Mouse (Mus musculus): ENCODE results near the gene Golt1b.
"Not testable (repeated sequence)": the region's sequence is repeated elsewhere in the genome, so short reads cannot be mapped to it uniquely, and the experiment has no call there.

Golt1b gene

DNA sequence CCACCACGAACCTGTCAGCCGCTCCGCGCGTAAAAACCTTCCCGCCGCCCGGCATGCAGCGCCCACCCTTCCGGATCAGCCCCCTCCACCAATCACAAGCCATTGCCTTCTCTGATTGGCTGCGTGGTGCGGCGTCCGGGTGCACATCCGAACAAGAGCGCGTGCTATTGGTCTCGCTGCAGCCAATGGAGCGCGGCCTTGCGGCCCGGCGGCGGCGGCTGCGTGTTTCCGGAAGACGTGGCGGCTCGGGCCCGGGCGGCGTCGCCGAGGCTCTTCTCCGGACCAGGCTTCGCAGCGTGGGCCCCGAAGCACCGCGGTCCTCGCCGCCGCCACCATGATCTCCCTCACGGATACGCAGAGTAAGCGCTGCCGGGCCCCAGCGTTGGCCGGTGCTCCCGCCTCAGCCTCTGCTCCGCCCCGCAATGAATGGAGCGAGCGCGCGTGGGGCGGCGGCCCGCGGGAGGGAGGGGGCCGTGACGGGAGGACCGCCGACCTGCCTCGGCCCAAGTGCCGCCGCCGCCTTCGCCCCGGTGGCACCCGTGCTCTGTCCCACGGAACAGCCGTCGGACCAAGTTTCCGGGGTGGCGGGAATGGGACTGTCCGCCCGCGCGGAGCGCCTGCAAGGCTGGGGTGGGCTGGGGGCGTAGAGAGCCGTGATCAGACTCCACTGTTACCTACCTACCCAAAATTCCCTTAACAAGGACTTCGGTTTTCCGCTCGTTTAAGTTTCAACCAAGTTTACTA lies at the start of gene Golt1b, which contains the start of gene Recql:
Gene Golt1b, plus strand, starts transcription at position 211 of the 744 bp plus-strand sequence.
Gene Recql, minus strand, starts transcription at position 77 of the 744 bp plus-strand sequence.
- DNase-seq, result peak; percentile 96

DNA sequence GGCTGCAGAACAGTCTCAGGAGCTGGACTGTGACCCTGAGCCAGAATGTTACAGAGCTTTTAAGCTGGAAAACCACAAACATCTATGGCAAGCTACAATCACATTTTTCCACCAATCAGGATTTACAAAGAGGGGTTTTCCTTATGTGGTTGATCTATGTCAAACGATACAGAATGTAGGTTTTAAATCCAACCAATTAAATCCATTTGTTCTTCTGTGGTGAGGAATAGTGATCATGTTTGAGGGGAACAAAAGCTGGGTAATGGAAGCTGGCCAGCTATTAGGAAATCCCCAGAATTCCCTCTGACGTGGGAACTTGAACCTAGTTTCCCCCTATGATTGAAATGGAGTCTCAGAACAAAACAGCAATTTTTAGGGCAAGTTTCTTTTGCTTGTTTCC lies 48.1 kb upstream of the Golt1b start:
- DNase-seq, result no peak

DNA sequence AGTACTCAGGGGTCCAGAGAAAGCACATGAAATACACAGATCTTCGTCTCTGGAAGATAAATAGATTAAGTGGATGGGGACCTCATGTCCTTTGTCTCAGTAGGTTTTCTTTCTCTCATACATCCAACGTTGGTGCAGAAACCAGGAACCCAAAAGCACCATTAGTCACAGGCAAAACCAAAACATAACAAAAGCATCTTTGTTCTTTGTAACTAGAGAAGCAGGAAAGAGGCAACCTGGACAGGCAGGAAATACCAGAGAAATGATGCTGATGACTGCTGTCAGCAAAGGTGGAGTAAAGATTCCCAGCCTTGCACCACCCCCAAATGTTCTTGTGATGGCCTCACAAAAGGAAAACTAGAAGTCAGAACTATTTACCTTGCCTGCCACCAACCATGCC lies 47.4 kb upstream of the Golt1b start:
- DNase-seq, result no peak

DNA sequence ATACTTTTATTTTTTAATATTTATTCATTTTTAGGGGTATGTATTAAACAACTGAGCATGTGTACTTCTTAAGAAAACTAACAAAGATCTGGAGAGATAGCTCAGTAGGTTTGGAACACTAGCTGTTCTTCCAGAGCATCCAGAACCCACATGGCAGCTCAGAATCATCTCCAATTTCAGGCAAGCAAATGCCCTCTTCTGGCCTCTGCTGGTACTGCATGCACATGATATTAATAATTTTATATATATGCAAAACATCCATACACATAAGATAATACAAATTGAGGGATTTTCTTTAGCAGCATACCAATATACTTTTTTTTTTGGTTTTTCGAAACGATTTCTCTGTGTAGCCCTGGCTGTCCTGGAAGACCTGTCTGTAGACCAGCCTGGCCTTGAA lies 43.5 kb upstream of the Golt1b start:
- DNase-seq, result no peak

DNA sequence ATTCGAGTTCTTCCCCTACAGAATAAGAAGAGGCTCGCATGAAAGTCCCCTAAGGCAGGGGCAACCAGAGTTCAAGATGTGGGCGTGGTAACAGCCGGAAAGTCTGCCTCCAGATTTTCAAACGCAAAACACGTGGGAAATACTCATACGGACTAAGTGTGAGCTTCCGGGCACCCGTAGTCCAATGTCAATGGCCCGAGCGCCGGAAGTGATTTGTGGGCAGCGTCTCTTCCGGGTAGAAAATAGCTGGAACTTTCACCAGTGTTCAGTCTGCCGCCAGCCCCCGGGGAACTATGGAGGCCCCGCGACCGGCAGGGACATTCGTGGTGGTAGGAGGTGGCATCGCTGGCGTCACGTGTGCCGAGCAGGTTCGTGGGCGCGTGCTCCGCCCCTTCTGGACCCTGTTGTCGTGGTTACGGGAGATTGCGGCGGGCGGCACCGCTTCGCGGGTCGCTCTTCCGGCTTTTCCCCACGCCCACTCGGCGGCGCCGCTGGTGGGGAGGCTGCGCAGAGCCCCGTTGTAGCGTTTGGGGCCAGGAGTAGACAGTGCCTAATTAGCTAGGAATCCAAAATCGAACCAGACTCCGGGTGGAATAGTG lies 41.5 kb upstream of the Golt1b start, which contains the start of gene Pyroxd1:
Gene Pyroxd1, plus strand, starts transcription at position 215 of the 599 bp plus-strand sequence.
- DNase-seq, result peak; percentile 75 to 83

DNA sequence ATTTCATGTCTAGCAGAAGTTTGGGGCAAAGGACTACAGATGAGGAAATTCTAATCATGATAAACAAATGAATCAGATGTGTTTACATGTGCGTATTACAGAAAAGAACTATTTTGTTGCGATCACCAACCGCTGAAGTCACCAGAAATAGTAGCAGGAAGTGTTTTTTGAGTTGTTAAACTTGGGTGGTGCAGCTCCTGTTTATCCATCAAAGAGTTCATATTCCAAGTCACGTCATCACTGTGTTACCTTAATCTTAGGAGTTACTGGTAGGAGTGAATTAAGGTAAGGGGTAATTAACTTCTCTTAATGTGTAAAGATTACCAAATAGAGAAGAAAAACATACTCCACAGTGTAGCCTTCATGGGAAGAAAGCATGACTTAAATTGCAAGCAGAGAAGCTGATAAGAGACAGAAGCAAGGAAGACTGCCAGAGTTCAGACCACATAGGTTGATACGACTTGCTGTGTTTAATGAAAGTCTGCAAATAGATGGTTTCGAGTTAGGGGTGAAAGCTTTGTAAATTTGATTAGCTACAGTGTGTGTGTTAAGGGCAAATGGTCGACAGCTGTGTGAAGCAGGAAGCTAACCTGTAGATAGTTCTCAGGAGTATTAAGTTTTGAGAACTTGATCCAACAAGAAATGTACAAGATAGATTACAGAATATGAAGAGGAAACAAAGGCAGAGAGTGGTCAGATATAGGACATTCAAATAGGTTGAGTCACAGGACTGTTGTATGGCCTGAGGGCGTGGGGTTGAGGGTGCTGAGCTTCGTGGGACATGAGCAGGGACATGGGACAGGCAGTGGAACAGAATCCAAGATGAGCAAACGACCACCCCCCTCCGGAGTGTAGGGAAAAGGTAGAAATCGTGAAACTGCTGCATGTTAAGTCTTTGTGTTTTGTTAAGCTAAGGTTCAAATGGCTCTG lies 40.6 kb upstream of the Golt1b start:
- no peak for DNase-seq

DNA sequence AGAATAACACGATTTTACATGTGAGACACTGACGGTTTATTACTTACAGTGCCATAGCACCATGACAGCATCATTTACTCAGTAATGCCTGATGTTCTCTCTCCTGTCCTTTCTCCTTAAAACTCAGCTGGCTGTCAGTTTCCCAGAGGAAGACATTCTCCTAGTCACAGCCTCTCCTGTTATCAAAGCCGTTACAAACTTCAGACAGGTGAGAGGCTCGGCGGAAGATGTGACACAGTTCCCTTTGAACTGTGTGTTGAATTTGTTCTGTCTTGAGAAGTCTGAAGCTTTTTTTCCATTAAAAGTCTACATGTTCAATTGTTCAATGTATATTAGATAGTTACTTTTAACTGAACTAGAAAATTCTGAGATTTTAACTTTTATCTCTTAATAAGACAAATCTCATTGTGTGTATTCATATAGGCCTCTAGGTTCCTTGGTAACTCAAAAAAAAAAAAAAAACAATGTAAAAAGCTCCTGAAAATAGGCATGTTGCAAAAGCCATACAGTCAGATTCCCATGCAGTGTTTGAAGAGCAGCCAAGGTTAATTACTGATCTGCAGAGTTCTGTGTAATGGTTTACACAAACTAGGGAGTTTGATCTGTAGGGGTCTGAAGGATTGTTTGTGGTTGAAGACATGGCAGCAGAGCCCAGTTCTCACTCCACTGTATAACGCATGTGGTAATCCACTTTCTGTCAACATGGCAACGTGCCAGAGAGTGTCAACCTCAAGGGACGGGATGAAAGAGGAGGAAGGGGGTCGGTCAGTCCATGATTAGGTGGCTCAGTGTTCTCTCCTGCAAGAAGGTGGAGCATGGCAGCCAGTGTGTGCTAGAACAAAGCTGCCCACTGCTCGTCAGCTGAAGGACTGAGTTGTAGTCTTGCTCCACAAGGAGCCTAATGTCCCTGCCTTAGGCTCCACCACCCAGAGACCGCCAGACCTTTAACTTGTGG lies 39.3 kb upstream of the Golt1b start:
- DNase-seq, result no peak

DNA sequence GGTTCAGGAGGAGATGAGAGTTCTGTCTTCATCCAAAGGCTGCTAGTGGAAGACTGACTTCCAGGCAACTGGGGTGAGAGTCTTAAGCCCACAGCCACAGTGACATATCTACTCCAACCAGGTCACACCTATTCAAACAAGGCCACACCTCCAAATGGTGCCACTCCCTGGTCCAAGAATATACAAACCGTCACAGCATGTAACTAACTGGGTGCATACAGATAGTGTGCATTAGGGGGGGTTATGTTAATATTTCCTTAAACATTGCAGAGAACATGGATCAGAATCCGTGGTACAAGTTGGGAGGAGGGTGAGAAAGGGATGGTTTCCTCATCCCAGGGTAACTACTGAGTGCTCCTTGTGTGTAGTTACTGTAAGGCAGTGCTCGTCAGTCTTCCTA lies 34.9 kb upstream of the Golt1b start:
- DNase-seq, result not testable (repeated sequence)

DNA sequence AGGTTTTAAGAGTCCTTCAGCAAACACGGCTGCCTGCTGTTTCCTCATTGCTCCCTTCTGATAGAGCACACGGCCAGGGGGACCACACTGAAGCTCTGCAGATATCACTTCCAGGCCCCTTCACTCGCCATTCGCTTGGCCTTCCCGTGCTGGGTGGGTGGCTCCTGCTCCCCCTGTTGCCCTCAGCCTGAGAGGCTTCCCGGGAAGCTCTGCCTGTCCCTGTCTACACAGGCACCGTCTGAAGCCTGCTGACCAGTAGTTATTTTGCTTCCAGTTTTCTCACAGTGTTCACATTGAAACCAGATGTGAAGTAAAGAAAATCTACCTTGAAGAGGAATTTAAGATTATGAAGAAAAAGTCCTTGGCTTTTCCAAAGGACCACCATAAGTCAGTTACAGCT lies 29.9 kb upstream of the Golt1b start:
- DNase-seq, result no peak

DNA sequence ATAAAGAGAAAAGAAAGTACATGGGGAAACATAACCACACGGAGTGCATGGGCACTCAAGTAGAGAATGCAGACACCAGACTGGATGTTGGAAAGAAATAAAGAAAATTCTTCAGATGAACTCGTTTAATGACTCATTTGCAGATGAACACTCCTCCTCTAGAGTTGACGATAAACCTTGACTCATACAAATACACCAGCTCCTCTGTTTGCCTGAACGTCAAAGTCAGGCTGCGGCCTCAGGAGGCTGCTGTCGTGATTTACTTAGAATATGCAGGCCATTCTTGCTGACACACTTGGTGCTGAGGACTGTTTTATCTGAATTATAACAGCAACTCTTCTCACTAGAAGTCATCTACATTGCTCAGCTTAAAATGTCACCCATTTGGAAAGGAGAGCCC lies 25.0 kb upstream of the Golt1b start:
- DNase-seq, result no peak

DNA sequence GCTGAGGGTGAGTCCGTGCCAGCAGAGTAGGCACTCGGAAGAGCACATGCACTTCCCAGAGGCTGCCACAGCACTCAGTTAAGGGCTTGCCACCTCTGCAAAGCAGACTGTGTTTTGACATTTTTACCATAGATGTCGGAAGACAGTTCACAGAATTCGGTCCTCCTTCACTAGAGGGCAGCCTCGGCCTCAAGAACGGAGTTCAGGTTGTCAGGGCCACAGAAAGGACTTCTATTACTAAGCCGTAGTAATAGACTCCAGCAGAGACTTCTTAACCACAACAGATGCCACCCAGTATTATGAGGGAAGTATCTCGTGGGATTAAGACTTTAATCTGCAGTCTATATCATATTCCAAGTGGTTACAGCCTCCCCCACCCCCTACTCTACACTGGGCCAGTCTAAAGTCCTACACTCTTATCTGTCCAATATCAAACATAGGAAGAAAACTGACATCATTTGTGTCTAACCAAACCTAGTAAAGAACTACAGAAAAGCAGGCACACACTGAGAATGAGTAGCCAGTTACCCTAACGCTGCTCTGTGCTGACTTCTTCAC lies 23.9 kb upstream of the Golt1b start:
- no peak for DNase-seq

DNA sequence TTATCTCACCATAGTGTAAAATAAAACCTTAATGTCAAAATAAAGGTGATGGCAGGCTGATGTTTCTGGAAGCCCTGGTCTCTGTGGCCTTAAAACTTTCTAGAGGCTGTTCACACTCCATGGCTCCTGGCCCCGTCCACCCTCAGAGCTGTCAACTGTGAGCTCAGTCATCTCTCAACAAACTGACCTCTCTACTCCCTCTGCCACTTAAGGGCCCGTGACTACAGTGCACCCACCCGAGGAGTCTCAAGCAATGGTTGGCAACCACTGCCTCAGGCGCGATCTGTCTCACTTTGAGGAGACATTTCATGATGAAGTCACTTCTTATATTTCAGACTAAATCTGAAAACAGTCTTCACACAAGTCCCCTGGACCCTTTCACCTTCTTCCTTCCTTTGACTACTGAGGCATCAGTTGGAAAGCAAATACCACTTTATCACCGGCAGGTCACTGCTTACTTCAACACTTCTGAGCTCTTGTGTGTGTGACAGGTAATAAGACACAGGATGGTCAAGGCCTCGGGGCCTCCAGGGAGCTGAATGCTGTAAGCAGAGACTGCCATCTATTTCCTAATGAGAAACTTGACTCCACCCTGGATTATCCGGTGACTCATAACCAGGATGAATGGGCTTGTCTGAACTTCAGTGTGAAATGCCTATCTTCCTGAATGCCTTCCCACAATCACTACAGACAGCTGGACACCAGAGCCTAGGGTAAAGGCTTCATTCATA lies 21.1 kb upstream of the Golt1b start:
- no peak for DNase-seq

DNA sequence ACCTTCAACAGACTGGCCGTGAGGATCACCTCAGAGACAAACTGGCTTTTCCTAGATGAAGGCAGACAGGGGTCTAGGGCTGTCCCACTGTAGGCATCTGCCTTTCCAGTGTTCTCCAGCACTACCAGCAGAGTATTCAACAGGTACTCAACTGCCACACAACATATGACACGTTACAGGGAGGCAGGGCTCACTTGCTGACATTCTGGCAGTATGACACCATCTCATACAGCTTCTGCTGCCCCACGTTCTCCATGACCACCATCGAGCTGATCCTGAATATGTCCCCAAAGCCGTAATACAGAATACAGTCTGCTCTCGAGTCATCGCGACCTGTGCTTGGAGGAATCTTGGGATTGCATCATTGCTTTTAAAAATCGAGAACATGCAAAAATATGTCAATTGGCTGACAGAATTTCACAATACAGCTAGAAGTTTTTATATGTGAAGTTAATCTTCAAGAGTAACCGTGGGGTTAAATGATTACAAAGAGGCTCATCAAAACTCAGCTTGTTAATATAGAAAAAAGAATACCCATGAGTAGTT lies 20.5 kb upstream of the Golt1b start:
- DNase-seq, result no peak

DNA sequence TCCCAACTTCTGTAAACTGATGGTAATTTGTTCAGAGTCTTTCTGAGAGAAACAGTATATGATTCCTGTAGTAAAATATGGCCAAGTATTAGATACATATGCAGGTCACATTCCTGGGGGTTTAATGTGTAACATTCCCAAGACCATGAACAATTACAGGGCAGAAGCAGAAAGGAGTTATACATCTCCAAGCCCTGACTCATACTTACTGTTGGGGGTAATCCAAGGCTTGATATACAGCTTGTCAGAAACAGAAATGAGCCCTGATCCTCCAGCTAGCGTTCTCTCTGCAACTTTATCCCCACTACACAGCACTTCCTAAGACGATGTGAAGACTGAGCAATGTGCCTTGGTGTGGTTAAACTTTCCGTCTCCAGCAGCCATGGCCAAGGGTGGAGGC lies 19.5 kb upstream of the Golt1b start:
- no peak for DNase-seq

DNA sequence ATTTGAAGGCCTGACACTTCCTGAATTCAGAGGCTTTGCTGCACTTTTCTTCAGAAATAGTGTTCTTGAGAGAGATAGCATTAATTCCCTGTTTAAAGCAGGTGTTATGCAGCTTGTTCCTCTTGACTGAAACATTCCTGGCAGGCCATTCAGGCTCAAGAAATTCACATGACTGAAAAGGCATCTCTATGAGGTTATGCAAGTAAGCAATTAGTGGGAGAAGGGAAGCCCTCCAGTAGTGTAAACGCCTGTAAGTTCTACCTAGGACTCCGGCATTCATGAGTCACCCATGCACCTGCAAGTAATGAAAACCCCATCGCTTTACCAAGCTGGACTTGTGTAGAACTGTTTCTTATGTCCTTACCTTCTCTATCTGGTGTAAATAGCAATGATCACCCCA lies 17.5 kb upstream of the Golt1b start:
- DNase-seq, result no peak

DNA sequence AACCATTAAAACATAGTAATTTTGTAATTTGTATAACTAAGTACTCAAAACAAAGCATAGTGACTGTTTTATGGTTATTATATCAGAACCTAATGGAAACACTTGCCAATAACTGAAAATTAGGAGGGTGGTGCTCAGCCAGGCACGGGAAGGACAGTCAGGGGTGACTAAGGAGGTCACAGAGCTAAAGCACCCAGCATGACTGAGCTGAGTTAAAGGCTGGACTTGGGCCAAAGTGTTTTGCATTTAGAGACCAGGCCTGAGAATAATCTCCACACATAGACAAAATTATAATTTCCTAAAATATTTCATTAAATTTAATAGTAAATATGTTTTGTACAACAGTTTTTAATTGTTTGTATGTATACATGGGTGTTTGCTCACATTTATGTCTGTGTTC lies 9.9 kb upstream of the Golt1b start:
- DNase-seq, result no peak

DNA sequence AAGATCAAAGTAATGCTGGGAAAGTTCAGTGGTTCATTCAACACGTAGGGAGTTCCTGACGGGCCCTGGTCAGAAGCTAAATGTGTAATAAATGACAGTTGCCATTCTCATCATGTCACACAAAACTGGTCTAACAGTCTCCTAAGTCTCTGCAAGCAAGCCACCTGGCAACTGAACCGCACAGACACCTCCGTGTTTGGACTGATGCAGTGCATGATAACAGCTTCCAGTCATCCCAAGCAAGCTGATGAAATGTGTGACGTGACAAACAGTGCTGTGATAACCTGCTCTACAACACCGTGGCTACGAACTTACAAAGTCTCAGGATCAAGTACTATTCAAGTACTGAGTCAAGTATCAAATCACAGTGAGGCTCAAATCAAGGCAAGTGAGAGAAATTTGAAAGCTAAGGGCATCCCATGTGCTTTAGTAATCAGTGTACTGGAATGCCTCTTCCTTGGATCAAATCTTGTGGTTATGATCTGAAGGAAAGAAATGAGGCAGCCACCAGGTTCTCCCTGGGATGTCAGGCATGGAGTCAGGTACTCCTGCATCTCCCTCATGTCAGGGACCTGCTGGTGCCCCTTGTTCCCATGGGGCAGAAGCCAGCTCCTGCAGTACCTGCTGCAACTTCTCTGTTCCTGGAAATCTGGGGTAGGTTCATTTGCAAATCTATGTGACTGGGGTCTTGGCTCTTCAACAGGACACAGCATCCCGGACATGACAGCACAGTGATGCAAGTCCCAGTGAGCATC lies 8.3 kb upstream of the Golt1b start:
- no peak for DNase-seq

DNA sequence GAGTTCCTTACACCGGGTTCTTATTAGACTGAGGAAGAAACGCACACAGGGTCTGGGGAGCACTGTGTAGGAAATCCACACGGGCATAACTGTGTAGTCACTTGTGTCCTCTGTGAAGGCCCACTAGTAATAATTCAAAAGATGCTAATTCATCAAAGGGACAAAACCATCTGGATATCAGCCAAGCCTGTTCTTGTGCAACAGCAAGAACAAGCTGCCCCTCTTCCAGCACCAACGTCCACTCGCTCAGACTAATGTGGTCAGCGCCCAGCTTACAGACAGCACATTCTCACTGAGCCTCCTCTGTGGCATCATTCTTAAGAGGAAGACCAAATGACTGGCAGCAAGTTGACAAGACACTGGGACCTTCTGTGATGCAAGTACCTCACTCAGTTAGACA lies 7.1 kb upstream of the Golt1b start:
- no peak for DNase-seq

DNA sequence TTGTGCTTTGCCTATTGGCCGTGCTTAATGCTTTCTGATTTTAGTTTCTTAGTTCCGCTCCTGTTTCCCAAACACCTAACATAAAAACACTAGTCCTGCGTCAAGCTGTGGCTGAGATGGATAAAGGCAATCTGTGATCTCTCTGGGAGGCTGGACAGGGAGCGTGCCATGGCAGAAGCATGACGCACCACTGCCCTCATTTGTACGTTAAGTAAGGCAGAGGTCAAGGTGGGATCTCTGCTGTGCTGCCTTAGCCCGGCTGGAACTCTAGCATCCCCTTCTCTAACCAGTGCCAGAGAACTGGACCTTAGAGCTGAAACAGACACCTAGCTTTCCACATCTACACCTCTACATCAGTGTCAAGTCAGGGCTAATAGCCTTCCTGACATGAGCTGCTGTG lies 5.4 kb upstream of the Golt1b start:
- no peak for DNase-seq

DNA sequence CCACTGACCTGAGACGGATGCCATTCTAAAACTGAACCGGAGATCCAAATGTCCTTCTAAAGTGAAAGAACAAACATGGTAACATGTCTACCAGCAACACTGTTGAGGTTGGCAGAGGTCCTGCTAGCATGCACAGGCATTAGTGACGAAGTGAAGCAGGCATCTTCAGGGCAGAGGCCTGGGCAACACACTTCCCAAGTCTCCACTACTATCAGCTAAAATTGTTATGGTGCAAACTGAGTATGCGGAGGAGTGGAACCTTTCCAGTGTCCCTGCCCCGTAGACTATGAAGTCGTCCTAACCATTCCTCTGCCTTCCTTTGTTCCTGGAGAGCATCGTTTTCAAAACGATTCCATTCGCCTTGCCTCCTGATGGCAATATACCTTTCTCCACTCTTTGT lies 2.5 kb upstream of the Golt1b start:
- no peak for DNase-seq

Measured in thymus, adult 18-20 months (tissue).